In genomic region chr2:150847436-150847995, GRCm38 (mm10) we compare ENCODE assay signal across 15 mouse cellular contexts. TPM values are rescaled to one million over a fixed set of nuclear protein-coding genes. Genes with fewer than 3 reads are reported as not detected.
DNase-seq lines count a peak whose midpoint lies in the region; ATAC-seq and TF ChIP-seq lines count a peak whose summit lies in the region.
"Had no signal": no experiment of that assay in that cellular context is flagged by ENCODE, and none has a peak within 500 bp of the region (broad histone marks: within the 10 kb centered on the region; RNA-seq: fewer than 3 reads in every experiment).

No protein-coding gene starts in this region.

- ATAC-seq in cerebellum, adult (ENCODE audit: insufficient number of reproducible peaks, low FRiP score, low TSS enrichment), result no peak
- ATAC-seq in hindbrain, embryonic 12.5 days (ENCODE audit: low FRiP score), result no peak
- ATAC-seq in neural tube, embryonic 15.5 days (ENCODE audit: low FRiP score), result peak; percentile 45; the same call in 1 of the 2 replicates

- no peak for DNase-seq in cerebellum, adult 2 months
- DNase-seq in left cerebral cortex, adult 2 months (ENCODE audit: extremely low spot score in 1 of 2, low spot score in 2 of 2), result peak; percentile 7 to 8
- DNase-seq in left cerebral cortex, adult 11 months (ENCODE audit: low spot score), result no peak
- DNase-seq in cerebellum, postnatal 14 days, result no peak
- no peak for DNase-seq in thymus, postnatal 10 days (ENCODE audit: low spot score in 2 of 2)
- DNase-seq: adrenal gland, postnatal 14 days; cerebellum, postnatal 25 days; layer of hippocampus, adult 9-11 months; lung, adult 2 months had no signal

- H3K27me3 ChIP-seq in cerebellum, adult 2 months (ENCODE audit: control insufficient read depth, insufficient read depth, low read length), result no peaks in the 10 kb centered on the region
- H3K27me3 ChIP-seq in hindbrain, embryonic 12.5 days, result no peaks in the 10 kb centered on the region
- H3K27me3 ChIP-seq in neural tube, embryonic 15.5 days (replicated peaks), result no peaks in the 10 kb centered on the region
- H3K27me3 ChIP-seq: heart, embryonic 15.5 days had no signal

- peaks cover 3% of the 10 kb centered on the region; the same call in 1 of the 2 replicates for H3K4me1 ChIP-seq in cerebellum, adult 2 months (ENCODE audit: control insufficient read depth, insufficient read depth, low read length)
- peaks cover 6% of the 10 kb centered on the region; the same call in 1 of the 2 replicates for H3K4me1 ChIP-seq in hindbrain, embryonic 12.5 days
- peaks cover 11% of the 10 kb centered on the region; the same call in 1 of the 2 replicates for H3K4me1 ChIP-seq in neural tube, embryonic 15.5 days
- H3K4me1 ChIP-seq: embryonic facial prominence, embryonic 10.5 days had no signal

- peak overlapping the region; percentile 36; the same call in 1 of the 2 replicates for H3K27ac ChIP-seq in cerebellum, adult 2 months (ENCODE audit: insufficient read depth, low read length)
- H3K27ac ChIP-seq in left cerebral cortex, adult 2 months, result peak overlapping the region; percentile 61
- 0 out of 2 replicates have a peak overlapping the region, but pooled peaks have one; percentile 2 for H3K27ac ChIP-seq in hindbrain, embryonic 12.5 days
- peak overlapping the region; percentile 42 for H3K27ac ChIP-seq in neural tube, embryonic 15.5 days (replicated peaks)
- H3K27ac ChIP-seq: embryonic facial prominence, embryonic 10.5 days; heart, embryonic 15.5 days had no signal

- no peak overlapping the region for H3K4me3 ChIP-seq in cerebellum, adult 2 months (replicated peaks; ENCODE audit: insufficient read depth, low read depth, low read length)
- H3K4me3 ChIP-seq in left cerebral cortex, adult 2 months, result no peak overlapping the region
- H3K4me3 ChIP-seq in hindbrain, embryonic 12.5 days, result no peak overlapping the region
- H3K4me3 ChIP-seq in neural tube, embryonic 15.5 days (replicated peaks), result no peak overlapping the region
- H3K4me3 ChIP-seq: embryonic facial prominence, embryonic 10.5 days; erythroblast, embryonic 14.5 days; heart, embryonic 15.5 days had no signal

- 84% methylated on average over 8 of the region's 8 CpGs for WGBS in cerebellum, adult 2 months
- WGBS in hindbrain, embryonic 12.5 days, result 78% methylated on average over 8 of the region's 8 CpGs
- 52% methylated on average over 8 of the region's 8 CpGs for WGBS in neural tube, embryonic 15.5 days

- intact Hi-C loops in left cerebral cortex, adult 2 months (cut with DNase I), result no loop called here

- H3K9ac ChIP-seq in hindbrain, embryonic 12.5 days, result no peak overlapping the region
- no peak overlapping the region for H3K9ac ChIP-seq in neural tube, embryonic 15.5 days (replicated peaks)
- H3K9ac ChIP-seq: heart, embryonic 15.5 days had no signal

- no peak for TF ChIP-seq POLR2A in cerebellum, adult 2 months (IDR thresholded peaks at IDR 0.05; ENCODE audit: borderline replicate concordance, insufficient read depth, low read length)

- no peak for TF ChIP-seq CTCF in cerebellum, adult 2 months (IDR thresholded peaks at IDR 0.05; ENCODE audit: borderline replicate concordance, insufficient read depth, low read depth, low read length)
- no peak for TF ChIP-seq CTCF in left cerebral cortex, adult 2 months (IDR thresholded peaks at IDR 0.05)

- H3K36me3 ChIP-seq in hindbrain, embryonic 12.5 days, result peaks cover 2% of the 10 kb centered on the region; the same call in 1 of the 2 replicates
- H3K36me3 ChIP-seq in neural tube, embryonic 15.5 days, result peaks cover 13% of the 10 kb centered on the region; the same call in 1 of the 2 replicates
- H3K36me3 ChIP-seq: heart, embryonic 15.5 days had no signal

- no peak overlapping the region for H3K4me2 ChIP-seq in hindbrain, embryonic 12.5 days (replicated peaks)
- H3K4me2 ChIP-seq in neural tube, embryonic 15.5 days, result no peak overlapping the region
- H3K4me2 ChIP-seq: heart, embryonic 15.5 days had no signal

- H3K9me3 ChIP-seq in hindbrain, embryonic 12.5 days (replicated peaks), result no peaks in the 10 kb centered on the region
- no peaks in the 10 kb centered on the region for H3K9me3 ChIP-seq in neural tube, embryonic 15.5 days (replicated peaks)
- H3K9me3 ChIP-seq: embryonic facial prominence, embryonic 10.5 days; heart, embryonic 15.5 days had no signal

RNA-seq across cellular contexts. Expression of gene Abhd12, which starts 57.0 kb away (rescaled TPM):
- polyA plus RNA-seq in cerebellum, adult 2 months (2012; rRNA removed), result 259 and 263 TPM in 2 replicates
- total RNA-seq in left cerebral cortex, adult 2 months (2021), result 100 to 1,000 TPM; 298 to 305 TPM
- 70.0 and 74.1 TPM in 2 replicates for polyA plus RNA-seq in hindbrain, embryonic 12.5 days (2016; fragmentation: Nextera tagmentation; extraction: Ambion mirVana)
- 126 and 148 TPM in 2 replicates for polyA plus RNA-seq in neural tube, embryonic 15.5 days (2015; fragmentation: Nextera tagmentation; extraction: Ambion mirVana)

RNA-seq across cellular contexts. Expression of gene Gins1, which starts 57.7 kb away (rescaled TPM):
- 1.3 TPM in 2 replicates for polyA plus RNA-seq in cerebellum, adult 2 months (2012; rRNA removed)
- 1 to 10 TPM in 1 of 2 experiments, under 1 TPM in 1; 0.65 to 1.6 TPM for total RNA-seq in left cerebral cortex, adult 2 months (2021)
- polyA plus RNA-seq in hindbrain, embryonic 12.5 days (2016; fragmentation: Nextera tagmentation; extraction: Ambion mirVana), result 36.5 and 37.5 TPM in 2 replicates
- 12.8 and 16.1 TPM in 2 replicates for polyA plus RNA-seq in neural tube, embryonic 15.5 days (2015; fragmentation: Nextera tagmentation; extraction: Ambion mirVana)

Comparison
In these comparisons a context has a peak if more than half of its experiments do, and no peak if none do; other contexts are left out.
1. DNase-seq: peak in left cerebral cortex, adult 2 months (2 of 2); none in cerebellum, adult 2 months (0 of 2), left cerebral cortex, adult 11 months (single experiment), cerebellum, postnatal 14 days (0 of 2) and thymus, postnatal 10 days (0 of 2).
2. H3K27ac ChIP-seq: peak in every context shown above with its lines; median percentile 61 in left cerebral cortex, adult 2 months; 42 in neural tube, embryonic 15.5 days; 36 in cerebellum, adult 2 months; 2 in hindbrain, embryonic 12.5 days.